Mouse (Mus musculus) NIH3T3 (cell line): ENCODE data around the gene Insl5.
A peak's percentile ranks its signal among the peaks of the same experiment; 100 is the strongest.

Experiments used
- DNase-seq: peaks from one replicate; pipeline ENCODE4 v3.0.0-alpha.2; 2012; ENCODE audit warnings: low read depth

Gene Insl5

DNA sequence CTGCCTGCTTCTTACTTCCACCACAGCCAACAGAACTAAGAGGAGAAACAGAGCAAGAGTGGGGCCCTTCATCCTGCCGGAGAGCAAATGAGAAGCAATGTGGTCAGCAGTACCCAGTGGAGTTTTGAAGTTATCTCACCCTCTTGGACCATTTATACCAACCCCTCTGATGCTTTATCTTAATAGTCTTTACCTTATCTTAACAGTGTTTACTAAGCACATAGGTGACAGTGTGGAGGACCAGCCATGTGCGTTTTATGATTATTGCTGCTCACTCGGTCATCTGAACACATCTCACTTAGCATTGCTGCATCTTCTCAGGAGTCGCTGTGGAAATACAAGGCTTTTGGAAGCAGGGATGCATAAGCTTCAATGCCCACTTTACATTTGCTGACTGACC is at the start of gene Insl5:
Insl5 (minus strand) TSS at position 222 of the 400 bp plus-strand sequence.
- no peak for DNase-seq

DNA sequence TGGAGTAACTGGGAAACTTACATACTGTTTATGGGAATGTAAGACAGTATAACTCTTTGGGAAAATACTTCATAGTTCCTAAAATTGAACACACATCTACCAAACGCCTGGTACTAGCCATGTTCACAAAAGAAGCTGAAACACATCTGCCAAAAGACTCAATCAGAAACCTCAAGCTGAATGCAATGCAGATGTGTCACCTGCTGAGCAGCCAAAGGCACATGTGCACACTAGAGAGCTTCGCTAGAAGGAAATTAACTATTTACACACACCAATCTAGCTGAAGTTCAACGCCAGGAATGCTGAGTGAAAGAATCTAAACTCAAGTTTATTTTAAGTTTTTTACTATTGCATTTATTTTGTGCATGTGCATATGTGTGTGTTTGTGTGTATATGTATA is 44.0 kb upstream of the Insl5 start:
- peak; percentile 65 for DNase-seq

DNA sequence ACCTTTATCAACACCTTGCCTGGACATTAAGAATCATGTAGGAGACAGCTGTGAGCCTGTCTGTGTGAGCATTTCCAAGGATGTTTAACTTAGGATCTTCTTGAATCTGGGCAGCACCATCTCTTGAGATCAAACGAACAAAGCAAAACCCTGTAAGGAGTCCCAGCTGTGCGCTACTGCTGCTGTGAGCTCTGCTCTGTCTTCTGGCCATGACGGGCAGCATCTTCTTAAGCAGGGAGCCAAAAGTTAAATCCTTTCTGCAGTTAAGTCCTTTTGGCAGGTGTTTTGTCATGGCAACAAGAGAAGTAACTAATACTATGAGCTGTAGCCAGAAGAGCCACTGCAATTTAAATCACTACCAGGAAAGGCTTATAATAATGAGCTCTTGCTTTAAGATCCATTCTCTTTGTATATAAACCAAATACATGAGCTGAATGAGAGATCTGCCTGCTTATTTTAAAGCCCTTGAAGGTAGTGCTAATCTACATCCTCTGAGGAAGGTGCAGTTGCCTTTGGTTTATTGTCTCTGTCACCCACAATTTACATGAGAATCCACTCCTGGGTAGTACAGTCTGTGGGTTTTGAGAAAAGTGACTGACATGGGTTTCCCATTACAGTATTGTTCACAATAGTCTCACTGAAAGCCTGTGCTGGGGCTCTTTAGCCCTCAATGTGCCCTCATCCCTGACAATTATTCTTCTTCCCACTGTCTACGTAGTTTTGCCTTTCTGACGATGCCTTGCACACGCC is 41.4 kb upstream of the Insl5 start:
- DNase-seq, result no peak

DNA sequence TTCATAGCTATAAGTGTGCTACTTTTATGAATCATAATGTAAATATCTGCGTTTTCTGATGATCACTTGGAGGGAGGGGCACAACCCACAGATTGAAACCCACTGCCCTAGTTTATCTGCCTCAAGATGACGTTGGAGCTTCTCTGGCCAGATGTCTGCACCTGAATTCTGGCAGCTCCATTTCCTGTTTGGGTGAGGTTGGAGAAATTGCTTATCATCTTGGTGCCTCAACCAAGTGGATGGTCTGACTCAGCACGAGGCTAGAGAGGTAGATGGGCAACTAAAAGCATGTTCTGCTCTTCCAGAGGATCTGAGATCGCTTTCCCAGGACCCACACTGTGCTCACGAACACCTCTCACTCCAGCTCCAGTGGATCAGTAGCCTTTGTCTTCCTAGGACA is 38.3 kb upstream of the Insl5 start:
- no peak for DNase-seq

DNA sequence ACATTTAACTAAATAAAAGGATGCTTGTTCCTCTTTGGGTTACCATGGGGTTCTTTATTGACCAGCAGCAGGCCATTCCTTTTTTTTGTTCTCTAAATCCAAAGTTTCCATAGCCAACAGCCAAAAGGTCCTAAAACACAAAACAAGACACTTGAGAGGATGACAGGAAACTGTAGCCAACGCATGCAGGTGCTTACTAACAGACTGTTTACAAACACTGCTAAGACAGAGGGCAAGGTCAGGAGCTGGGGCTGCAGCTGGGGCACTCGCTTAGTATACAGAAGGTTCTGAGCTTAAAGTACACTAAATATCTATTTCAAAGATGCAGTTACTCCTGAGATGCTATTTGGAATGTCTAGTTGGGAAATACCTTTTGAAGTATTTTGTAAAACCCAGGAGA is 37.8 kb upstream of the Insl5 start:
- DNase-seq, result no peak

DNA sequence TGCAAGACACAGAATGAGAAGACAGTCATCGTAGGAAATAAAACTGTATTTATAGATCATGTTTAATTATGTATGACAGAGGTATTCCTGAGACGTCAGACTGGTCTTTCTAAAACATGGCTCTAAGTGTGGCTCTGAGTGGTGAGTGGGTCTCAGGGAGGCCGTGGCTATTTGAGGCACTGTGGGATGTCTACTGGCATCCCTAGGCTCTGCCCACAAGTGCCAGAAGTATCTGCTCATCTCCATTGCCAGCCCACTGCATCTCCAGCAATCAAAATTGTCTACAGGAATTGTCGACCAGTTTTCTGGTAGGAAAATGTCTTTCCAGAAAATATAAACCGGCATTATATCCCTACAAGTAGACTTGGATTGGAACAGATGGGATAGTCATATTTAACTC is 30.3 kb upstream of the Insl5 start:
- DNase-seq, result no peak

DNA sequence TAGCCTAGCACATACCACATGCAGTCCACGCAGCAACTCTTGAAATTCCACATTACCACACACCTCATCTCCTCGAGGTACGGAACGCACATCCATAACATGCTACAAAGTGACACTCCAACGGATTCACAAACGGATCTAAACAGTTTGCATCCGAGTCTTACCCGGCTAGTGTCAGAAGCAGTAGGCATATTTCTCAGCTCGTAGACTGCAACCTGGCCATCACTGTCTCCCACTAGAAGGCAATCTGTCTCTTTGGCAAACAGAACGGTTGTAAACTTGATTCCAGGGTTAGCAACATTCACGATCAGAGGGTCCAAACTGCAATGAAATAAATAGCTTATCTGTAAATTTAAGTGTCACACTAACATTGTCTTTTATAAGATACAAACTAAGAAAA is 21.4 kb upstream of the Insl5 start:
- no peak for DNase-seq

DNA sequence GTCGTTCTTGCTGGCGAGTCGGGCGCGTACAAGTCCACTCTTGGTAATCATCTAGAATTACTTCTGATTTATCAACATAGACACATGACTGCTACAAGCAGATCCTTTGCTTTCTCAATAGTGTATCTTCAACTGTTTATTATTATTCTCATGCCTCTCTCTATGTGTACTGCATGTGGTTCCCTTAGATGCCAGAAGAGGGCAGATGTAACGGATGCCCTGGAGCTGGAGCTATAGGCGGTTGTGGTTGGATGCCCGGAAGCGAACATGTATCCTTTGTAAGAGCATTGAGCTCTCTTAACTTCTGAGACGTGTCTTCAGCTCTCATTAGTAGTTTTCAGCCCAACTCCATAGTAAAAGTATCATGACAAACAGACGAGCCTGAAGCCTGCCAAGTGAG is 16.4 kb upstream of the Insl5 start:
- DNase-seq, result peak; percentile 32

DNA sequence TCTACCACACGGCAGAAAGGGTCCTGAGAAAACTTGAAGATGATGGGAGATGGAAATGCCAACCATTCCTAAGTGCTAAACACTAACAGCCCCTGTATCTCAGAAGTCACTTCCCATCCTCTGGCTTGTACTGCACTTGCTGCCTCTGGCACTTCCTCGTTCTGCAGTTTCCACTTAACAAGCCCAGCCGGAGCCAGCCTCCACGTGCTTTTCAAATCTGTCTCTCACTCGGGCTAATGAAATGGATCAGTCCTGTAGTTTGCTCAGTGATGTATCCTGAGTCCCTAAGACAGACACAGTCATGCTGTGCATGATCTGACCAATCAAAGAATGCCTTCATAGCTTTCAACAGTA is 13.2 kb upstream of the Insl5 start:
- no peak for DNase-seq

DNA sequence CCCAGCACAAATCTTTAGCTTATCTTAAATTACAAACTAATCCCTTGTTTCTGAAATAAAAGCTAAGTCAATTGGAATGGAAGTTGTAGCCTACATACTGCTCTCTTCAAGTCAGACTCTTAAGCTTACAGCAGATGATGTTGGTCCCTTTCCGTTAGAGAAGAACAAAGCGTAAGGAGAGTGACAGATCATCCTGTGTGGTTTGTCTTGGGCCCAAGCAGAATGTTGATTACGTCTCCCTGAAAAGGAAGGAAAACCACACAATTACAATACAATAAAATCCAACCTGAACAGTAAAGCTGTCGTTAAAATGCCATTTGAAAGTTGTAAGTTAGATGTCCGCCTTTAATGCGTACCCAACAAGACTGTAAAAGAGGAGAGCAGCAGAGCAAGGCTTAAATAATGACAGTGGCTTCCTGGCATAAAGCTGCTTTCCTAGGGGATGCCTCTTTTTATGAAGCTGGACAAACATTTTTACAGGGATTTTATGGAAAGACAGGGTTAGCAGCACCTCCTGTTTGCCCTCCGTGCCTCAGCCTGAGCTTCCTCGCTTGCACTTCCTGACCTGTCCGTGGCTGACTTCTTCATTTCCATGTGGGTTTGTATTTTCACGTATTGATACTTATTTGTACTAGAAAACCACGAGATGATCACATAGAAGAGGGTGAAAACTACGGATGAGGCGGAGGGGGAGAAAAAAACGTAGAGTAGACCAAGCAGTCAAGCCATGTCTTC is 12.6 kb upstream of the Insl5 start:
- no peak for DNase-seq

DNA sequence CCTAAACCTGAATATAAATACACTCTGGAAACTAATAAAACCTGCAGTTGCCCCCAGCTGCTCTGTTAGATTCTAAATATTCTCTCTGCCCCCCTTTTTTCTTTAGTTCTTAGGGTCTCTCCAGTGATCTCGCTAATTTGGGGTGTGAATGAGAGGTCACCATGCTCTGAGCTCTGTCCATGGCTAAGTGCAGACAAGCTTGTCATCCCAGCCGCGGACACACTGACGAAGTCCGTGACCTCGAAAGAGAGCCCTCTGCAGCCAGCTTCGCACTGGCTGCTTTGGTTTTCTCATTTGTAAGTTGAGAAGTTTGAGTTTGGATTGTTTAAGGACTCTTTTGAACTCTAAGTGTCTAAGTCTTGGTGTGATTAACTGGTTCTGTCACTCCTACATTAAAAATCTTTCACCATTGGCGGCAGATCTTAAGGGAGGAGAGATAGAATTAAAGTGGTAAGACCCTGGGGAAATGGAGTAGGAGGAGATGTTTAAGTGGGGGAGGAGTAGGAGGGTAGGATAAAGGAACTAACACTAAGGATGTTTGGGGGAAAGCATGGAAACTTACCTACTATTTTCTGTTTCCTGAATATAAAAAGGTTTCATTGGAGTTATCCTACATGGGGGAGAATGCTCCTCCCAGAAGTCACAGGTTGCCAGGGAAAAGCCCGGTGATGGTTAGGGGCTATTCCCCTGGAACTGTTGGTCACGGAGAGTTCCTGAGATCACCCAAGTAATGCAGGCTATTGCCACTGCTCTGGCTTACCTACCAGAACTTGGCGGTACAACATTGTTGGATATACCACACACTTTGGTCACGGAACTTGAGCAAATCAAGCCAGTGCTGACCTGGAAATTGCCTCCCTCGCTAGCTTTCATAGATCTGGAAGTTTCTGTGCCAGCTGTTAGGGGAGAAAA is 1.8 kb upstream of the Insl5 start:
- no peak for DNase-seq

DNA sequence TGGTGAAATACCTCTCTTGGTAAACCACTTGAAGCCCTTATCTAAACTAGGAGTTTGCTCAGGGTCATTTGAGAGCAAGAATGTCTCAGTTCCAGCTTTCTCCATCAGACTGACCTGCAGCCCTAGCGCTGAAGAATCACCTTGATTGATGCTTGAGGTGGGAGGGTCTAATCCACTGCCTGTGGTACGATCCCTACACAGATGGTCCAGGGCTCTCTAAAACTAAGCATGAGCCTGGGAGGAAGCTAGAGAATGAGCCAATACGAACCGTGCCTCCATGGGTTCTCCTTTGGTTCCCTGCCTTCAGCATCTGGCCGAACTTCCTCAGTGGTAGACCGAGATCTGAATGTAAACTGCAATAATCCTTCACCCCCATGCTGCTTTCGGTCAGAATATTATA is 1.1 kb upstream of the Insl5 start:
- DNase-seq, result no peak

DNA sequence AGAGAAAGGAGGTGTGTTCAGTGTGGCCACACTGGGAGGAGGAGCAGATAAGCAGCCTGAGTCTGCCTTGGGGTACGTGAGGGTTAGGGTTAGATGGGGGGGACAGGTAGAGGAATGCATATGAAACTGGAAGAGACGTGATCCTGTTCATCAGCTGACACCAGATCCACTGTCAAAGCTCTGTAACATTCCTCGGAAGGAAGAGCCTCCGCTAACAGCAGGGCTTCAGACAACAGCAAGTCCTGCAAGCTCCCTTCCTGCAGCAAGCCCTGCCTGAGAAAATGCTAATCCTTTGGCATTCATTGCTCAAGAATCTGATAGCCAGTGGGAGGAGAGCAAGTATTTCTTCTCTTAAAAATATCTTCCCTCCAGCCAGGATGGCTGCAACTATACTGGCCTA is 13.2 kb downstream of the Insl5 start:
- DNase-seq, result peak; percentile 29

DNA sequence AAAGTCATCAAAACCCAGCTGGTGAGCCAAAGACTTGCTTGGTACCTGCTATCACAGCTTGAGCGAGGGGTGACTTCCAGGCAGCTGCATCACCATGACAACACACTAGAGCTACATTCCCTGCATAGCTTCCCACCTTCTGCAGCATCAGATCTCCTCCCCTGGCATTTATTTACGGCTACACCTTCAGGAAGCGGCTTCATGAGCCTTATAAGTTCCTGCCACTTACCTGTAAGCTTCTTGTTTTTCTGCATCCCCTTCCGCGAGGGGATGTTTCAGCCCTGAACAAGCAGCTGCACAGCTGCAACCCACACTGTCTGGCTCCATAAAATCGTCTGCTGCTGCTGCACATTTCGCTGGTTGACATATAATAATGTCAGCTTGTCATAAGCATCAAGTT is 14.8 kb downstream of the Insl5 start:
- DNase-seq, result no peak

DNA sequence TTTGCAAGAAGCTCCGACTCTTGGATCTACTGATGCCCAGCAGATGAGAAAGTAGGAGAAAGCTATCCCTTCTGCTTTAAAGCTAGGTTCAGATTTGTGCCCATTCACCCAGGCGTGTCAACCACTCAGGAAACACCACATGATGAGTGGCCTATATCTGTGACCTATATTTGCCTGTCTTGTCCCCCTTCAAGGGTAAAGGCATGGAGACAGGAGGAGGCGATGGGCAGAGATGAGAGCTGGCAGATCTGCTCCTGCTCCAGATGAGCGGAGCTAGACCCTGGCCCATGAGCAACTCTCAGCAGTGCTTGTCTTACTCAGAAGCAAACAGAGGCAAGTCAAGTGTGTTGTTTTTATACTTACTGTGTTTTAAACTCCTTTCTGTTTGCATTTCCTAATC is 15.9 kb downstream of the Insl5 start:
- no peak for DNase-seq

DNA sequence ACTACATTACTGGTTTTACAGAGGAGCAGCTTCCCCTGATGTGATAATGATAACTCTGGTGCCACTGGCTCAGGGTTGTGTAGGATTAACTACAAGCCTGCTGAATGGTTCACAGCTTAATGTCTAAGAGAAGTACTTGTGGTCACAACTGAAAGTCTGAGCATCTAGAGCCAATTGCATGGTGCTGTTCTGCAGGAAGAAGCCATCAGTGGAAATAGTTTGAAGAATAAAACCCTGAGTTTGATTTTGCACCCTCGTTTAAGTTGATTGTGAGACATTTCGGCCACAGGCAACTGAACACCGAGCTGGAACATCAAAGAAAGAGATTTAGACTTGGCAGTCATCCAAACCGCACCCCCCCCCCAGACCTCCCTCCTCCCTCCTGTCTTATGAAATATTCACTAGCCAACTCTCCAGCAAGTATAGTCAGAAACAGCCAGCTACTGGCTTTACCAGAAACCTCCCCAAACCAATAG is 19.7 kb downstream of the Insl5 start:
- peak; percentile 45 for DNase-seq

DNA sequence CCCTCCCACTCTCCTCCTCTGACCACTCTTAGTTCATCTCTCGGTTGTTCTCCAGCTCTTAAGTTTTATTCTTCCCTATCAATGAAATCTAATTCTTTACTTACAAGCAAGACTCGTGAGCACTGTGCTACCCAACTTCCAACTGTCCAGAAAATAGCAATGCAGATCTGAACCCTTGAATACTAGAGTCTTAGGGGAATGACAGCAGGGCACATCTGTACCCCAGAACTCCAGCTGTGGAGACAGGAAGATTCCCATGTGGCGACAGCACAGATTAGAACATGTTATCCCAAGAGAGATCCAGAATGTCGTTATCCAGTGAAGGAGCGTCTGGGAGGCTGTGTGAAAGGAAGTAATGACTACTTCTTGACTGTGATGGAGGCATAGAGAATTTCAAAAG is 20.4 kb downstream of the Insl5 start:
- no peak for DNase-seq

DNA sequence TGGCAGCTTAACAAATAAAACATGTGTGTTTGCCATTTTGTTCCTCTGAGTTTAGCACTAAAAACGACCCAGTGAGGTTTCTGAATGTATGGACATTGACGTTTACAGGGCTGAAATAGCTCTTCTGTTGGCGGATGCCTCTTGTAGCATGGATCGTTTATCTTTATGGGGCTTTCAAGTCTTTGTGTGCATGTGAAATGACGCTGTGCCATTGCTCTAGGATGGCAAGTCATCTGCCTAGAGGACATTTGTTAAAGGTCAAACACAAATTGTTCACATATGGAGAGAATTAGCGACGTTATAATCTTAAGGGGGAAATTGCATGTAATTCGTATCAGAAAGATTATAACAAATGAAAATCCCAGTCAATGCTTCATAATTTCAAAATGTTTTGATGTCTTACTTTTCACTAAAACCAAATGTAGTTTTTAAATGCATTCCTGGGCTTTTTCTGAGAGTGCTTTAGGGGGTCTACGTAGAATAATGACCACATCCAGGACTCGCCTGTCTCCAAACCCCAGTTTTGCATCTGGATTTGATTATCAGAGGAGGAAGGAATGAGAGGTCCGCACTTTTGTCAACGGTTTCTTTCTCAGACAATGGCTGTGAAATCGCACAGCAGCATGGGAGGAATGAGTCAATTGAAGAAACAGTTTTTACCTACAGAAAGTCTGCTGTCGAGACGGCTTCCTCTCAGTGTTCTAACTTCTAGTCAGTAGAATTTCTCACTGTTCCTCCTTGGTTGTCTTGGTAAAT is 21.3 kb downstream of the Insl5 start:
- no peak for DNase-seq

DNA sequence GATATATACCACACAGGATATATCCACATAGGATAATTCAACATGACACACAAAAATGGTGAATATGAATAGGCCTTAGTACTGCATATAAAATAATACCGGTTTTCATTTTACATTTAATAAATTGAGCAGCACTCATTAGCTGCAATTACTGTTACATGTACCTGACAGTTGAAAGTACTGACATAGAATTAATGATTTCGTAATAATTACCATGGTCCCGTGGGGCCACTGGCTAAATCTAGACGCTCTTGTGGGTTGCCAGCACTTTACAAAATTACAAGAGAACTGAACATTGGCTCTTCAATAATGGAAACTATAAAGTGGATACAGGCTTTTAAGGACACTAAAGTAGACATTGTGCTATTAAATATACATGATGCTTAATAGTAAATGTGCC is 22.0 kb downstream of the Insl5 start:
- no peak for DNase-seq

DNA sequence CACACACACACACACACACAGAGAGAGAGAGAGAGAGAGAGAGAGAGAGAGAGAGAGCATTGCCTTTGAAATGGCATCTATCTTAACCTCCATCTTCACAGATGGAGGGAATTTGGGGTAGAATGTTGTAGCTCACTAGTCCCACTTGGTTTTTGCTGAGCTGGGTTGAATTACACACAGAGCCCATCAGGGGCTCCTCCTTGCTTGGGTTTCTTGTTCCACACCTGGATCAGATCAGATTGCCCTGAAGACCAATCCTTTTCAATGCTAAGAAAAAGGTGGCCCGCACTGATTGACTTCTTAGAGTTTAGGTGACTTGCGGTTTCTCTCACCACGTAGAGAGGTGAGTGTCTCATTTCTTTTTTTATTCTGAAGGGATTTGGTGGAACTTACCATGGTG is 35.0 kb downstream of the Insl5 start:
- no peak for DNase-seq

DNA sequence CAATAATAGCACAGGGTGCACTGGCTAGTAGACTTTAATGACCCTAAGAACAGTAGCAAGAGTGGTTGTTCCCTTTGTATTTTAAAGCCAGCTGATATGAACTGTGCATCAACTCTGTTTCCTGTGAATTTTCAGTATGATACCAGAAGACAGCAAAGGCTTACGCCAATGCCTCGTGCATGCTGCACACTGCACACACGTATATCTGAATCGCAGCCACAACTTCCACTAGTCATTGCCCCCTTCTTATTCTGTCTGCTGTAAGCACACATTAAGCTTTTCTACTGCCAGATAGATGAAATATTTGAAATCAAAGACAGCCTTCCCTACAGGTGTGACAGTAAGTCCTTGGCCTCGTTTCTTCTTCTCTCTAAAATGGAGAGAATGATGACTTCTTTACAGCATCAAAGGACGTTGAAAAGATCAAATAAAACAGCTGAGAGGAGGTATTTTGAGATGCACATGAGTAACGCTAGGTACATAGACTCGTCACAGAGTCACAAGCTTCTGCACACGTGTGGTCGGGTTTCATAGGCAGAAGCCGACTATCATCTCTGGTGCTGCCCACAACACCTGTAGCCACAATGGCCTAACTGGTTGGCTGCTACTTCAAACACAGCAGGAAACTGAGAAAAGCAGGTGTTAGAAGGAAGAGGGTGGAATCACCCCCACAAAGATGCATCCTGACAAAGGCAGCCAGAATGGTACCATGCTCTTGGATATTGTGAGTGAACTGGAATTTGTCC is 35.9 kb downstream of the Insl5 start:
- DNase-seq, result no peak
